Mouse (Mus musculus) urinary bladder, postnatal 10 days (tissue): ENCODE measurements around the gene Clic6.
"Not testable (repeated sequence)": the region's sequence is repeated elsewhere in the genome, so short reads cannot be mapped to it uniquely, and the experiment has no call there.

Source experiments
- DNase-seq: peaks from one replicate; pipeline ENCODE4 v3.0.0; 2022; ENCODE audit warnings: low spot score

Gene Clic6

GRCm38 (mm10) chr16:92470706-92471105, 14.8 kb upstream of the Clic6 start, which contains the start of gene Rcan1:
Gene Rcan1 (minus strand): TSS chr16:92470867.
- no peak for DNase-seq

GRCm38 (mm10) chr16:92472898-92473297, 12.6 kb upstream of the Clic6 start:
- no peak for DNase-seq

- DNase-seq, result no peak
These were observed 10.3 kb upstream of the Clic6 start for GRCm38 (mm10) chr16:92475093-92475860.

- DNase-seq, result no peak
These were observed 6.9 kb upstream of the Clic6 start for GRCm38 (mm10) chr16:92478561-92479150.

- DNase-seq, result no peak
These were observed 1.6 kb downstream of the Clic6 start for GRCm38 (mm10) chr16:92487086-92487485.

GRCm38 (mm10) chr16:92487489-92487888, 2.0 kb downstream of the Clic6 start:
- DNase-seq, result no peak

- DNase-seq, result no peak
These were observed 2.9 kb downstream of the Clic6 start for GRCm38 (mm10) chr16:92488456-92488855.

GRCm38 (mm10) chr16:92489356-92489755, 3.8 kb downstream of the Clic6 start:
- DNase-seq, result no peak

GRCm38 (mm10) chr16:92497851-92498588, 12.5 kb downstream of the Clic6 start:
- DNase-seq, result no peak

- no peak for DNase-seq
These were observed 13.0 kb downstream of the Clic6 start for GRCm38 (mm10) chr16:92498589-92498981.

GRCm38 (mm10) chr16:92499324-92499723, 13.8 kb downstream of the Clic6 start:
- no peak for DNase-seq

- no peak for DNase-seq
These were observed 15.0 kb downstream of the Clic6 start for GRCm38 (mm10) chr16:92500534-92500933.

GRCm38 (mm10) chr16:92503105-92503504, 17.6 kb downstream of the Clic6 start:
- no peak for DNase-seq

- no peak for DNase-seq
These were observed 22.0 kb downstream of the Clic6 start for GRCm38 (mm10) chr16:92507573-92507972.

GRCm38 (mm10) chr16:92510835-92511772, 25.6 kb downstream of the Clic6 start:
- no peak for DNase-seq

- no peak for DNase-seq
These were observed 26.3 kb downstream of the Clic6 start for GRCm38 (mm10) chr16:92511773-92512391.

GRCm38 (mm10) chr16:92514896-92515295, 29.4 kb downstream of the Clic6 start:
- not testable (repeated sequence) for DNase-seq

GRCm38 (mm10) chr16:92516139-92516538, 30.6 kb downstream of the Clic6 start:
- no peak for DNase-seq

GRCm38 (mm10) chr16:92518718-92519117, 33.2 kb downstream of the Clic6 start:
- DNase-seq, result no peak

GRCm38 (mm10) chr16:92519820-92520492, 34.4 kb downstream of the Clic6 start:
- no peak for DNase-seq

- DNase-seq, result no peak
These were observed 37.8 kb downstream of the Clic6 start for GRCm38 (mm10) chr16:92523351-92523750.
